Mouse (Mus musculus): Measurements from ENCODE around the gene Hexdc. TPM values are rescaled to one million over a fixed set of nuclear protein-coding genes. Genes with fewer than 3 reads are reported as not detected.

Gene Hexdc
- polyA plus RNA-seq, 1 experiment from 2014 or later, result 6.3 TPM

- Histone ChIP-seq H3K9me3 (ENCODE audit: control insufficient read depth, low read length) (no peaks in the 10 kb centered on the region), H3K36me3 (ENCODE audit: control insufficient read depth, insufficient read depth, low read length) (no peaks in the 10 kb centered on the region), H3K4me3 (ENCODE audit: low read depth, low read length) (no peak overlapping the region), H3K27me3 (ENCODE audit: control insufficient read depth, insufficient read depth, low read length) (no peaks in the 10 kb centered on the region), H3K4me2 (no peak overlapping the region), H3K27ac (ENCODE audit: low read depth, low read length) (no peak overlapping the region), H3K4me1 (ENCODE audit: control insufficient read depth, insufficient read depth, low read length) (no peaks in the 10 kb centered on the region), H3K9ac (ENCODE audit: low read length) (no peak overlapping the region)
- 89% methylated on average over 3 of the region's 3 CpGs for WGBS
- ATAC-seq (ENCODE audit: low FRiP score), result no peak
- DNase-seq (ENCODE audit: low spot score, missing footprints), result no peak
These were observed 14.6 kb upstream of the Hexdc start for GRCm38 (mm10) chr11:121189681-121190080.

- DNase-seq (ENCODE audit: low spot score, missing footprints) (no peak), ATAC-seq (ENCODE audit: low FRiP score) (no peak)
- H3K36me3 ChIP-seq (ENCODE audit: control insufficient read depth, insufficient read depth, low read length), result no peaks in the 10 kb centered on the region
- H3K4me1 ChIP-seq (ENCODE audit: control insufficient read depth, insufficient read depth, low read length), result no peaks in the 10 kb centered on the region
- 83% methylated on average over 2 of the region's 2 CpGs for whole genome bisulfite sequencing
- H3K27me3 ChIP-seq (ENCODE audit: control insufficient read depth, insufficient read depth, low read length), result no peaks in the 10 kb centered on the region
- no peak overlapping the region for H3K4me3 ChIP-seq (ENCODE audit: low read depth, low read length)
- no peaks in the 10 kb centered on the region for H3K9me3 ChIP-seq (ENCODE audit: control insufficient read depth, low read length)
- H3K27ac ChIP-seq (ENCODE audit: low read depth, low read length), result no peak overlapping the region
- H3K4me2 ChIP-seq, result no peak overlapping the region
- no peak overlapping the region for H3K9ac ChIP-seq (ENCODE audit: low read length)
These were observed 11.5 kb upstream of the Hexdc start for GRCm38 (mm10) chr11:121192742-121193141.

- H3K27me3 ChIP-seq (ENCODE audit: control insufficient read depth, insufficient read depth, low read length), result no peaks in the 10 kb centered on the region
- no peak overlapping the region for H3K4me3 ChIP-seq (ENCODE audit: low read depth, low read length)
- no peaks in the 10 kb centered on the region for H3K4me1 ChIP-seq (ENCODE audit: control insufficient read depth, insufficient read depth, low read length)
- H3K36me3 ChIP-seq (ENCODE audit: control insufficient read depth, insufficient read depth, low read length), result no peaks in the 10 kb centered on the region
- H3K9me3 ChIP-seq (ENCODE audit: control insufficient read depth, low read length), result no peaks in the 10 kb centered on the region
- ATAC-seq (ENCODE audit: low FRiP score) (no peak), DNase-seq (ENCODE audit: low spot score, missing footprints) (no peak)
- no peak overlapping the region for H3K27ac ChIP-seq (ENCODE audit: low read depth, low read length)
- H3K4me2 ChIP-seq, result no peak overlapping the region
- no peak overlapping the region for H3K9ac ChIP-seq (ENCODE audit: low read length)
- WGBS, result 86% methylated on average over 3 of the region's 3 CpGs
These were observed 10.8 kb upstream of the Hexdc start for GRCm38 (mm10) chr11:121193415-121193814.

GRCm38 (mm10) chr11:121198622-121199021, 5.6 kb upstream of the Hexdc start:
- DNase-seq (ENCODE audit: low spot score, missing footprints) (no peak), ATAC-seq (ENCODE audit: low FRiP score) (no peak)
- Histone ChIP-seq H3K9ac (ENCODE audit: low read length) (no peak overlapping the region), H3K4me2 (no peak overlapping the region), H3K27me3 (ENCODE audit: control insufficient read depth, insufficient read depth, low read length) (no peaks in the 10 kb centered on the region), H3K27ac (ENCODE audit: low read depth, low read length) (no peak overlapping the region), H3K4me1 (ENCODE audit: control insufficient read depth, insufficient read depth, low read length) (peaks cover 1% of the 10 kb centered on the region; the same call in 1 of the 2 replicates), H3K4me3 (ENCODE audit: low read depth, low read length) (no peak overlapping the region), H3K36me3 (ENCODE audit: control insufficient read depth, insufficient read depth, low read length) (no peaks in the 10 kb centered on the region), H3K9me3 (ENCODE audit: control insufficient read depth, low read length) (no peaks in the 10 kb centered on the region)
- WGBS, result 55% methylated on average over 2 of the region's 2 CpGs

- no peak for ATAC-seq (ENCODE audit: low FRiP score)
- no peaks in the 10 kb centered on the region for H3K36me3 ChIP-seq (ENCODE audit: control insufficient read depth, insufficient read depth, low read length)
- peaks cover 5% of the 10 kb centered on the region; the same call in 1 of the 2 replicates for H3K4me1 ChIP-seq (ENCODE audit: control insufficient read depth, insufficient read depth, low read length)
- no peaks in the 10 kb centered on the region for H3K9me3 ChIP-seq (ENCODE audit: control insufficient read depth, low read length)
- no peak overlapping the region for H3K27ac ChIP-seq (ENCODE audit: low read depth, low read length)
- H3K4me3 ChIP-seq (ENCODE audit: low read depth, low read length), result no peak overlapping the region
- H3K9ac ChIP-seq (ENCODE audit: low read length), result no peak overlapping the region
- 81% methylated on average over 4 of the region's 4 CpGs for WGBS
- no peaks in the 10 kb centered on the region for H3K27me3 ChIP-seq (ENCODE audit: control insufficient read depth, insufficient read depth, low read length)
- no peak overlapping the region for H3K4me2 ChIP-seq
- no peak for DNase-seq (ENCODE audit: low spot score, missing footprints)
These were observed 4.4 kb upstream of the Hexdc start for GRCm38 (mm10) chr11:121199851-121200250.

GRCm38 (mm10) chr11:121200781-121201180, 3.5 kb upstream of the Hexdc start:
- Histone ChIP-seq H3K36me3 (ENCODE audit: control insufficient read depth, insufficient read depth, low read length) (no peaks in the 10 kb centered on the region), H3K4me2 (no peak overlapping the region), H3K27ac (ENCODE audit: low read depth, low read length) (no peak overlapping the region), H3K4me1 (ENCODE audit: control insufficient read depth, insufficient read depth, low read length) (peaks cover 9% of the 10 kb centered on the region; the same call in 1 of the 2 replicates), H3K4me3 (ENCODE audit: low read depth, low read length) (no peak overlapping the region), H3K27me3 (ENCODE audit: control insufficient read depth, insufficient read depth, low read length) (no peaks in the 10 kb centered on the region), H3K9me3 (ENCODE audit: control insufficient read depth, low read length) (no peaks in the 10 kb centered on the region), H3K9ac (ENCODE audit: low read length) (no peak overlapping the region)
- 86% methylated on average over 6 of the region's 6 CpGs for WGBS
- DNase-seq (ENCODE audit: low spot score, missing footprints) (no peak), ATAC-seq (ENCODE audit: low FRiP score) (no peak)

- Histone ChIP-seq H3K4me1 (ENCODE audit: control insufficient read depth, insufficient read depth, low read length) (peaks cover 9% of the 10 kb centered on the region; the same call in 1 of the 2 replicates), H3K4me3 (ENCODE audit: low read depth, low read length) (no peak overlapping the region), H3K9ac (ENCODE audit: low read length) (no peak overlapping the region), H3K9me3 (ENCODE audit: control insufficient read depth, low read length) (no peaks in the 10 kb centered on the region), H3K36me3 (ENCODE audit: control insufficient read depth, insufficient read depth, low read length) (no peaks in the 10 kb centered on the region), H3K4me2 (no peak overlapping the region), H3K27ac (ENCODE audit: low read depth, low read length) (no peak overlapping the region), H3K27me3 (ENCODE audit: control insufficient read depth, insufficient read depth, low read length) (no peaks in the 10 kb centered on the region)
- DNase-seq (ENCODE audit: low spot score, missing footprints) (no peak), ATAC-seq (ENCODE audit: low FRiP score) (no peak)
- 75% methylated on average over 11 of the region's 11 CpGs for WGBS
These were observed 2.6 kb upstream of the Hexdc start for GRCm38 (mm10) chr11:121201436-121202198.

- ATAC-seq (ENCODE audit: low FRiP score), result no peak
- 2% methylated on average over 5 of the region's 5 CpGs for WGBS
- H3K9ac ChIP-seq (ENCODE audit: low read length), result peak overlapping the region; percentile 81
These were observed 423 bp upstream of the Hexdc start for GRCm38 (mm10) chr11:121203859-121204160.

GRCm38 (mm10) chr11:121216831-121217230, 12.6 kb downstream of the Hexdc start:
- no peak overlapping the region for H3K4me2 ChIP-seq
- no peaks in the 10 kb centered on the region for H3K27me3 ChIP-seq (ENCODE audit: control insufficient read depth, insufficient read depth, low read length)
- WGBS, result 89% methylated on average over 3 of the region's 3 CpGs
- H3K36me3 ChIP-seq (ENCODE audit: control insufficient read depth, insufficient read depth, low read length), result no peaks in the 10 kb centered on the region; the same call in 1 of the 2 replicates
- H3K9me3 ChIP-seq (ENCODE audit: control insufficient read depth, low read length), result no peaks in the 10 kb centered on the region
- H3K9ac ChIP-seq (ENCODE audit: low read length), result no peak overlapping the region
- ATAC-seq (ENCODE audit: low FRiP score), result no peak
- H3K27ac ChIP-seq (ENCODE audit: low read depth, low read length), result no peak overlapping the region
- peak; percentile 14 for DNase-seq (ENCODE audit: low spot score, missing footprints)
- no peaks in the 10 kb centered on the region for H3K4me1 ChIP-seq (ENCODE audit: control insufficient read depth, insufficient read depth, low read length)
- H3K4me3 ChIP-seq (ENCODE audit: low read depth, low read length), result no peak overlapping the region

More at GRCm38 (mm10) chr11:121203859-121204160, 423 bp upstream of the Hexdc start:
- no peaks in the 10 kb centered on the region for H3K27me3 ChIP-seq (ENCODE audit: control insufficient read depth, insufficient read depth, low read length)
- H3K9me3 ChIP-seq (ENCODE audit: control insufficient read depth, low read length), result no peaks in the 10 kb centered on the region
- no peak for DNase-seq (ENCODE audit: low spot score, missing footprints)
- H3K27ac ChIP-seq (ENCODE audit: low read depth, low read length), result no peak overlapping the region
- no peaks in the 10 kb centered on the region for H3K36me3 ChIP-seq (ENCODE audit: control insufficient read depth, insufficient read depth, low read length)
- H3K4me3 ChIP-seq (ENCODE audit: low read depth, low read length), result peak overlapping the region; percentile 78
- H3K4me2 ChIP-seq, result peak overlapping the region; percentile 66
- peaks cover 9% of the 10 kb centered on the region; the same call in 1 of the 2 replicates for H3K4me1 ChIP-seq (ENCODE audit: control insufficient read depth, insufficient read depth, low read length)
